Mouse (Mus musculus): Measurements from ENCODE around the gene Hsdl2. TPM values are rescaled to one million over a fixed set of nuclear protein-coding genes. Genes with fewer than 3 reads are reported as not detected.

Hsdl2 gene
- polyA plus RNA-seq, 1 experiment = 27.8 TPM

DNA sequence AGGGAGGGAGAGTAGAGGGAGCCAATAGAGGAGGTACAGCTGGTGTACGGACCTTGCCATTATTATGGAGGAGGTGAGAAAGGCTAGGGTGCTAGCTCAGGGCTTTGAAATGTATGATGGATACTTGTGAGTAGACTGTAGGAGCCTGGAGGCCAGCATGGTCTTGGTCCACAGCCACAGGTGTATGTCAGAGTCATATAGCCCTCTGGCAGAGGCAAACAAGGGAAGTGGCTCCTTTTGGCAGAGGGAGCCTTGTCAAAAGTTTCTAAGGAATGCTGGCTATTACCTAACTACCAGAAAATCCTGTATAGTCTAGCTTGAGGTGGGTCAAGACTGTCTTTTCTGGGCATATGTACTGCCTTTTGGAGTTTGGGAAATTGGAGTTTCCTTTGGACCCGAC is 59.4 kb downstream of the Hsdl2 start:
- Histone ChIP-seq H3K27ac (ENCODE audit: insufficient read depth, low read depth, low read length) (peak overlapping the region; percentile 80), H3K36me3 (ENCODE audit: control insufficient read depth, insufficient read depth, low read length) (no peaks in the 10 kb centered on the region), H3K4me1 (ENCODE audit: control insufficient read depth, insufficient read depth, low read length) (peaks cover 21% of the 10 kb centered on the region), H3K27me3 (replicated peaks; ENCODE audit: control insufficient read depth, insufficient read depth, low read length) (no peaks in the 10 kb centered on the region), H3K4me3 (ENCODE audit: insufficient read depth, low read depth, low read length) (no peak overlapping the region)
- no peak for DNase-seq
- 66% methylated on average over 2 of the region's 2 CpGs for WGBS
- TF ChIP-seq POLR2A (IDR thresholded peaks at IDR 0.05; ENCODE audit: low read depth, low read length) = no peak
- TF ChIP-seq CTCF (conservative IDR thresholded peaks at IDR 0.05; ENCODE audit: insufficient read depth, insufficient read length, low read depth, low read length) = no peak

GRCm38 (mm10) chr4:59642039-59642438 is 60.7 kb downstream of the Hsdl2 start:
- TF ChIP-seq POLR2A (IDR thresholded peaks at IDR 0.05; ENCODE audit: low read depth, low read length) (no peak), CTCF (conservative IDR thresholded peaks at IDR 0.05; ENCODE audit: insufficient read depth, insufficient read length, low read depth, low read length) (no peak)
- Histone ChIP-seq H3K36me3 (ENCODE audit: control insufficient read depth, insufficient read depth, low read length) (no peaks in the 10 kb centered on the region), H3K4me3 (ENCODE audit: insufficient read depth, low read depth, low read length) (no peak overlapping the region), H3K27ac (ENCODE audit: insufficient read depth, low read depth, low read length) (peak overlapping the region; percentile 45), H3K27me3 (replicated peaks; ENCODE audit: control insufficient read depth, insufficient read depth, low read length) (no peaks in the 10 kb centered on the region), H3K4me1 (ENCODE audit: control insufficient read depth, insufficient read depth, low read length) (peaks cover 21% of the 10 kb centered on the region)
- 41% methylated on average over 3 of the region's 3 CpGs for WGBS
- peak; percentile 45 for DNase-seq

- H3K27me3 ChIP-seq (replicated peaks; ENCODE audit: control insufficient read depth, insufficient read depth, low read length) = no peaks in the 10 kb centered on the region
- TF ChIP-seq POLR2A (IDR thresholded peaks at IDR 0.05; ENCODE audit: low read depth, low read length) (no peak), CTCF (conservative IDR thresholded peaks at IDR 0.05; ENCODE audit: insufficient read depth, insufficient read length, low read depth, low read length) (no peak)
- 0 out of 2 replicates have a peak overlapping the region, but pooled peaks have one; percentile 31 for H3K27ac ChIP-seq (ENCODE audit: insufficient read depth, low read depth, low read length)
- no peaks in the 10 kb centered on the region for H3K36me3 ChIP-seq (ENCODE audit: control insufficient read depth, insufficient read depth, low read length)
- no peak overlapping the region for H3K4me3 ChIP-seq (ENCODE audit: insufficient read depth, low read depth, low read length)
- DNase-seq = peak; percentile 65
- H3K4me1 ChIP-seq (ENCODE audit: control insufficient read depth, insufficient read depth, low read length) = peaks cover 21% of the 10 kb centered on the region
- WGBS = 38% methylated on average over 2 of the region's 2 CpGs
These were observed 61.3 kb downstream of the Hsdl2 start for GRCm38 (mm10) chr4:59642657-59643056.

GRCm38 (mm10) chr4:59644431-59644830 is 63.1 kb downstream of the Hsdl2 start:
- WGBS = 56% methylated on average over 3 of the region's 3 CpGs
- no peak overlapping the region for H3K4me3 ChIP-seq (ENCODE audit: insufficient read depth, low read depth, low read length)

GRCm38 (mm10) chr4:59644992-59645391 is 63.6 kb downstream of the Hsdl2 start:
- Histone ChIP-seq H3K36me3 (ENCODE audit: control insufficient read depth, insufficient read depth, low read length) (no peaks in the 10 kb centered on the region), H3K27ac (ENCODE audit: insufficient read depth, low read depth, low read length) (no peak overlapping the region), H3K4me3 (ENCODE audit: insufficient read depth, low read depth, low read length) (no peak overlapping the region), H3K27me3 (replicated peaks; ENCODE audit: control insufficient read depth, insufficient read depth, low read length) (no peaks in the 10 kb centered on the region), H3K4me1 (ENCODE audit: control insufficient read depth, insufficient read depth, low read length) (peaks cover 24% of the 10 kb centered on the region)
- DNase-seq = no peak
- no peak for TF ChIP-seq CTCF (conservative IDR thresholded peaks at IDR 0.05; ENCODE audit: insufficient read depth, insufficient read length, low read depth, low read length)
- TF ChIP-seq POLR2A (IDR thresholded peaks at IDR 0.05; ENCODE audit: low read depth, low read length) = no peak
- WGBS = 44% methylated on average over 4 of the region's 4 CpGs

More at GRCm38 (mm10) chr4:59644431-59644830, 63.1 kb downstream of the Hsdl2 start:
- TF ChIP-seq POLR2A (IDR thresholded peaks at IDR 0.05; ENCODE audit: low read depth, low read length) (no peak), CTCF (conservative IDR thresholded peaks at IDR 0.05; ENCODE audit: insufficient read depth, insufficient read length, low read depth, low read length) (no peak)
- Histone ChIP-seq H3K27me3 (replicated peaks; ENCODE audit: control insufficient read depth, insufficient read depth, low read length) (no peaks in the 10 kb centered on the region), H3K27ac (ENCODE audit: insufficient read depth, low read depth, low read length) (no peak overlapping the region), H3K4me1 (ENCODE audit: control insufficient read depth, insufficient read depth, low read length) (peaks cover 24% of the 10 kb centered on the region), H3K36me3 (ENCODE audit: control insufficient read depth, insufficient read depth, low read length) (no peaks in the 10 kb centered on the region)
- peak; percentile 44 for DNase-seq

DNA sequence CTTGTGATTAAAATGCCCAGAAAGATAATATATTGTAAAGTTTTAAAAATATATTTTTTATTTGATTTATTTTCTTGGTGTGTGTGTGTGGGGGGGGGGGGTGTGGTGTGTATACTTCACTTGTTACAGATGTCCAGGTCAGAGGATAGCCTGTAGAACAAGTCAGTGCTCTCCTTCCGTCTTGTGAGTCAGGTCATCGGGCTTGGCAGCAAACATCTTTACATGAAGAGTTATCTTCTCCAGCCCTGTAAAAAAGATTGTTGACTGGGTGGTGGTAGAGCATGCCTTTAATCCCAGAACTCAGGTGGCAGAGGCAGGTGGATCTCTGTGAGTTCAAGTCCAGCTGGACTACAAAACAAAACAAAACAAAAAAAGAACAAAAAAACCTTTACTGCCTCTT is 64.2 kb downstream of the Hsdl2 start:
- WGBS = 82% methylated on average over 2 of the region's 2 CpGs
- no peaks in the 10 kb centered on the region for H3K27me3 ChIP-seq (replicated peaks; ENCODE audit: control insufficient read depth, insufficient read depth, low read length)
- no peak overlapping the region for H3K27ac ChIP-seq (ENCODE audit: insufficient read depth, low read depth, low read length)
- H3K36me3 ChIP-seq (ENCODE audit: control insufficient read depth, insufficient read depth, low read length) = no peaks in the 10 kb centered on the region
- TF ChIP-seq CTCF (conservative IDR thresholded peaks at IDR 0.05; ENCODE audit: insufficient read depth, insufficient read length, low read depth, low read length) = no peak
- TF ChIP-seq POLR2A (IDR thresholded peaks at IDR 0.05; ENCODE audit: low read depth, low read length) = no peak
- DNase-seq = no peak
- peaks cover 22% of the 10 kb centered on the region for H3K4me1 ChIP-seq (ENCODE audit: control insufficient read depth, insufficient read depth, low read length)
- H3K4me3 ChIP-seq (ENCODE audit: insufficient read depth, low read depth, low read length) = no peak overlapping the region

GRCm38 (mm10) chr4:59646020-59646696 is 64.8 kb downstream of the Hsdl2 start:
- H3K27me3 ChIP-seq (replicated peaks; ENCODE audit: control insufficient read depth, insufficient read depth, low read length) = no peaks in the 10 kb centered on the region
- H3K36me3 ChIP-seq (ENCODE audit: control insufficient read depth, insufficient read depth, low read length) = no peaks in the 10 kb centered on the region
- DNase-seq = no peak
- no peak overlapping the region for H3K27ac ChIP-seq (ENCODE audit: insufficient read depth, low read depth, low read length)
- peaks cover 20% of the 10 kb centered on the region for H3K4me1 ChIP-seq (ENCODE audit: control insufficient read depth, insufficient read depth, low read length)
- no peak overlapping the region for H3K4me3 ChIP-seq (ENCODE audit: insufficient read depth, low read depth, low read length)
- TF ChIP-seq POLR2A (IDR thresholded peaks at IDR 0.05; ENCODE audit: low read depth, low read length) (no peak), CTCF (conservative IDR thresholded peaks at IDR 0.05; ENCODE audit: insufficient read depth, insufficient read length, low read depth, low read length) (no peak)
- WGBS = 88% methylated on average over 10 of the region's 10 CpGs

Measured in kidney, adult 2 months (tissue).